Mouse (Mus musculus) neural tube, embryonic 11.5 days (tissue): Measurements from ENCODE around the gene Cma1. TPM values are rescaled to one million over a fixed set of nuclear protein-coding genes. Genes with fewer than 3 reads are reported as not detected.

Experiments
- ATAC-seq: fragments of 200-750 bp; cut with Nextera tagmentation; 2 replicates; pipeline ENCODE4 v1.8.0; 2017; ENCODE audit warnings: moderate number of reproducible peaks, mild to moderate bottlenecking, moderate TSS enrichment, moderate library complexity; ENCODE audit not compliant: insufficient read depth, low FRiP score, low TSS enrichment
- DNase-seq: peaks from one replicate; pipeline ENCODE4 v3.0.0-alpha.2; 2015; ENCODE audit warnings: low spot score
- H3K27ac ChIP-seq: fragments of 300-500 bp; sonication (generic); 2 replicates; pipeline ENCODE4 v1.5.1; 2014; ENCODE audit warnings: low read depth, mild to moderate bottlenecking, low read length
- H3K27me3 ChIP-seq: fragments of 300-500 bp; sonication (generic); 2 replicates; pipeline ENCODE4 v1.6.1; 2014; ENCODE audit warnings: mild to moderate bottlenecking, low read length, mixed read lengths; ENCODE audit not compliant: control insufficient read depth, insufficient read depth
- H3K36me3 ChIP-seq: fragments of 300-500 bp; sonication (generic); 2 replicates; pipeline ENCODE4 v1.6.1; 2014; ENCODE audit warnings: mild to moderate bottlenecking, low read length, moderate library complexity, mixed read lengths; ENCODE audit not compliant: control insufficient read depth, insufficient read depth
- H3K4me1 ChIP-seq: fragments of 300-500 bp; sonication (generic); 2 replicates; pipeline ENCODE4 v1.6.1; 2014; ENCODE audit warnings: low read length, mixed read lengths; ENCODE audit not compliant: control insufficient read depth, insufficient read depth
- H3K4me2 ChIP-seq: fragments of 300-500 bp; sonication (generic); 2 replicates; pipeline ENCODE4 v1.6.1; 2014; ENCODE audit warnings: low read depth, mild to moderate bottlenecking, moderate library complexity
- H3K4me3 ChIP-seq: fragments of 300-500 bp; sonication (generic); 2 replicates; pipeline ENCODE4 v1.5.1; 2014; ENCODE audit warnings: low read depth, low read length
- H3K9ac ChIP-seq: fragments of 300-500 bp; sonication (generic); 2 replicates; pipeline ENCODE4 v1.6.1; 2014; ENCODE audit warnings: mild to moderate bottlenecking, low read length
- H3K9me3 ChIP-seq: fragments of 300-500 bp; sonication (generic); 2 replicates; pipeline ENCODE4 v1.6.1; 2016; ENCODE audit warnings: low read length; ENCODE audit not compliant: control insufficient read depth
- WGBS: fragments of 180-500 bp; shearing (Covaris S2); extraction: QIAGEN DNeasy Blood & Tissue Kit; methylation state at CpG from one replicate; pipeline ENCODE4 v1.1.7; 2014; 5-methylcytosine and 5-hydroxymethylcytosine counted together
- polyA plus RNA-seq: library from polyadenylated mRNA; unstranded; fragments of >200 nt; fragmentation: Nextera tagmentation; extraction: Ambion mirVana; gene quantifications from 2 replicates; pipeline ENCODE4 v1.2.1, GENCODE M21; 2014

Gene Cma1
- polyA plus RNA-seq, 1 experiment from 2014 or later: not detected

DNA sequence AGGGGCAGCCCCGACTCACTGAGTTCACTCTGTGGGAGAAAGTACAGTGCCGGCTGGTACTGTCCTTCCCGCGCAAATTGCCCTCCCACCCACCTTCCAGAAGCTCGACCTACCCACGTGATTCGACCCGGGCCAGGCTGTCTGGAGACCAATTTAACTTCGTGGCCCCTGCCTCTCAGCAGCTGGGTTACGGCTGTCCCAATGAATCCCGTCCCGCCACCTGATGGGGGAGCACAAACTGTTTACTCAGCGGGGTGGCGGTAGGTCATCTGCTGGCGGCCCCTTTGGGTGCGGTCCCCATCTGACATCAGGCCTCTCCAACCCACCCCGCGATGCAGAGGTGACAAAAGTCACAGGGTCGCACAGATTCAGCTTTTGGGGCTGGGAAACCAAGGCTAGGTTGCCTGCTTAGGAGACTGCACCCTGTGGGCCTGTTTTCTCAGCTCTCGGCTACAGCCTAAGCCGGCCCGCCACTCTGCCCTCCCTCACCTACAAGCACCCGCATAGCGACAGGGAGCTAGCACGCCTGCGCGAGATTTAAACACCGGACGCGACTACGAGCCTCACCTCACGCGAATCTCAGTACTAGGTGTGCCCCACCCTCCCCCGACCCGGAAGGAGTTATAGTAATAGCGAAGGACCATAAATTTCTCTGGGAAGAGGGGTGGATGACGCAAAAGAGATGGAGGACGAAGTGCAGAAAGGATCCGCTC lies 44.6 kb downstream of the Cma1 start, which contains the start of gene Sdr39u1:
Sdr39u1 (minus strand) TSS at position 593 of the 713 bp plus-strand sequence.
- Histone ChIP-seq H3K36me3 (peaks cover 10% of the 10 kb centered on the region), H3K4me3 (peak within 1 kb of the TSS; percentile 46), H3K9ac (peak within 1 kb of the TSS; percentile 74), H3K4me1 (0 out of 2 replicates have a peak, but pooled peaks cover 8% of the 10 kb centered on the region), H3K4me2 (peak within 1 kb of the TSS; percentile 89), H3K9me3 (no peaks in the 10 kb centered on the region), H3K27ac (peak within 1 kb of the TSS; percentile 65; the same call in 1 of the 2 replicates), H3K27me3 (no peaks in the 10 kb centered on the region)
- DNase-seq (peak; percentile 88), ATAC-seq (peak; percentile 90)
- 3% methylated on average over 39 of the region's 39 CpGs for WGBS

DNA sequence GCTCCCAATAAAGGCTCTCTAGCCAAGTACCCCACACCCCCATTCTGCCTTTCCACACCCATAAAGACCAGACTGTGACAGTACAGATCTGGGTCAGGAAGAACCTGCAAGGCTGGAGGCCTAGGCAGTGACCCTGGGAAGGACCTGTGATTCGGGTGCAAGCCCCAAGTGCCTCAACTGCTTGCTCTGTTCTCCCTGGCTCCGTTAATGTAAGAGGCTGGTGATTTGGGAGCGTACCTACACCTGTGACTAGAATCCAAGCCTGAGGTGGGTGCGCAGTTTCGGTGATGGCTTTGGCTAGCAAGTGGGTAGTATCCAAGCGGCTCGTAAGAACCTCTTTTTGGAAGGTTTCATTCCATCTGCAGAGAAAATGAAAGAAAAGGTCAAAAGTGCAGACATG lies 45.5 kb downstream of the Cma1 start:
- Histone ChIP-seq H3K27ac (0 out of 2 replicates have a peak overlapping the region, but pooled peaks have one; percentile 8), H3K4me1 (0 out of 2 replicates have a peak, but pooled peaks cover 8% of the 10 kb centered on the region), H3K36me3 (peaks cover 17% of the 10 kb centered on the region), H3K9ac (no peak overlapping the region), H3K4me3 (no peak overlapping the region), H3K4me2 (peak overlapping the region; percentile 89), H3K27me3 (no peaks in the 10 kb centered on the region), H3K9me3 (no peaks in the 10 kb centered on the region)
- 92% methylated on average over 7 of the region's 7 CpGs for WGBS
- ATAC-seq (no peak), DNase-seq (no peak)

- Histone ChIP-seq H3K4me1 (0 out of 2 replicates have a peak, but pooled peaks cover 8% of the 10 kb centered on the region), H3K9ac (no peak overlapping the region), H3K4me2 (no peak overlapping the region), H3K4me3 (no peak overlapping the region), H3K9me3 (no peaks in the 10 kb centered on the region), H3K27ac (no peak overlapping the region), H3K27me3 (no peaks in the 10 kb centered on the region), H3K36me3 (peaks cover 17% of the 10 kb centered on the region)
- DNase-seq (no peak), ATAC-seq (no peak)
- WGBS: 94% methylated on average over 12 of the region's 12 CpGs
Observed at GRCm38 (mm10) chr14:55897671-55898070, 46.8 kb downstream of the Cma1 start.

Other genes with a start within 250 kb of the Cma1 start
- 0.37 and 0.57 TPM in 2 replicates for gene Tgm1, start 230.7 kb downstream of the Cma1 start, polyA plus RNA-seq
- 26.5 and 29.3 TPM in 2 replicates for gene Rabggta, start 222.4 kb downstream of the Cma1 start, polyA plus RNA-seq
- 68.6 and 76.8 TPM in 2 replicates for gene Dhrs1, start 199.0 kb downstream of the Cma1 start, polyA plus RNA-seq
- gene Nop9, start 199.0 kb downstream of the Cma1 start, polyA plus RNA-seq: 51.9 and 53.8 TPM in 2 replicates
- gene Cideb, start 186.2 kb downstream of the Cma1 start, polyA plus RNA-seq: 0.32 TPM in 1 of 2 replicates, not detected in the other
- gene Ltb4r2, start 183.2 kb downstream of the Cma1 start, polyA plus RNA-seq: 0.20 and 0.52 TPM in 2 replicates
- gene Ltb4r1, start 178.7 kb downstream of the Cma1 start, polyA plus RNA-seq: 0.18 and 0.27 TPM in 2 replicates
- 8.9 and 9.0 TPM in 2 replicates for gene Adcy4, start 160.6 kb downstream of the Cma1 start, polyA plus RNA-seq
- gene Ripk3, start 155.8 kb downstream of the Cma1 start, polyA plus RNA-seq: 14.2 and 16.6 TPM in 2 replicates
- gene Nfatc4, start 121.5 kb downstream of the Cma1 start, polyA plus RNA-seq: 25.9 and 33.7 TPM in 2 replicates
- 15.1 and 16.0 TPM in 2 replicates for gene Nynrin, start 90.7 kb downstream of the Cma1 start, polyA plus RNA-seq
- 0.13 and 0.22 TPM in 2 replicates for gene Cbln3, start 60.3 kb downstream of the Cma1 start, polyA plus RNA-seq
- gene Khnyn, start 59.7 kb downstream of the Cma1 start, polyA plus RNA-seq: 11.8 and 13.0 TPM in 2 replicates
- 45.7 and 52.6 TPM in 2 replicates for gene Sdr39u1, start 44.4 kb downstream of the Cma1 start, polyA plus RNA-seq
- gene Cma2, start 6.3 kb upstream of the Cma1 start, polyA plus RNA-seq: not detected in 2 replicates
- gene Mcpt1, start 73.3 kb upstream of the Cma1 start, polyA plus RNA-seq: not detected in 2 replicates
- not detected in 2 replicates for gene Mcpt9, start 85.8 kb upstream of the Cma1 start, polyA plus RNA-seq
- gene Mcpt2, start 97.4 kb upstream of the Cma1 start, polyA plus RNA-seq: not detected in 2 replicates
- not detected in 2 replicates for gene Mcpt4, start 117.6 kb upstream of the Cma1 start, polyA plus RNA-seq
- not detected in 2 replicates for gene Mcpt8, start 140.6 kb upstream of the Cma1 start, polyA plus RNA-seq
- not detected in 2 replicates for gene Ctsg, start 157.9 kb upstream of the Cma1 start, polyA plus RNA-seq
- not detected in 2 replicates for gene Gzme, start 175.9 kb upstream of the Cma1 start, polyA plus RNA-seq
- not detected in 2 replicates for gene Gzmd, start 187.9 kb upstream of the Cma1 start, polyA plus RNA-seq
- not detected in 2 replicates for gene Gzmg, start 214.9 kb upstream of the Cma1 start, polyA plus RNA-seq
- not detected in 2 replicates for gene Gzmn, start 229.9 kb upstream of the Cma1 start, polyA plus RNA-seq